ENCODE assay signal across 28 mouse cellular contexts in genomic region chr13:48330619-48331018, GRCm38 (mm10).
A peak's percentile ranks its signal among the peaks of the same experiment; 100 is the strongest.
DNase-seq lines count a peak whose midpoint lies in the region; ATAC-seq and TF ChIP-seq lines count a peak whose summit lies in the region.
"Had no signal": no experiment of that assay in that cellular context is flagged by ENCODE, and none has a peak within 500 bp of the region (broad histone marks: within the 10 kb centered on the region; RNA-seq: fewer than 3 reads in every experiment).

No protein-coding gene starts in this region.

- no peak overlapping the region for H3K9ac ChIP-seq in heart, embryonic 13.5 days
- no peak overlapping the region for H3K9ac ChIP-seq in heart, embryonic 16.5 days (ENCODE audit: low read length)
- H3K9ac ChIP-seq: embryonic facial prominence, embryonic 15.5 days; forebrain, postnatal 0 days; hindbrain, embryonic 14.5 days had no signal

- intact Hi-C loops in heart, postnatal 14 days (cut with DNase I) = no loop called here

- peaks cover 15% of the 10 kb centered on the region for H3K4me1 ChIP-seq in heart, embryonic 13.5 days
- H3K4me1 ChIP-seq in heart, embryonic 16.5 days (ENCODE audit: control insufficient read depth, insufficient read depth, low read length) = peaks cover 9% of the 10 kb centered on the region
- H3K4me1 ChIP-seq: embryonic facial prominence, embryonic 15.5 days had no signal

- no peak for TF ChIP-seq CTCF in brain, embryonic 14.5 days (IDR thresholded peaks at IDR 0.05; ENCODE audit: borderline replicate concordance, extremely low read depth, insufficient read depth, insufficient read length)

- peak overlapping the region; percentile 63 for H3K27ac ChIP-seq in heart, embryonic 13.5 days (replicated peaks)
- peak overlapping the region; percentile 72 for H3K27ac ChIP-seq in heart, embryonic 16.5 days (ENCODE audit: low read length)
- H3K27ac ChIP-seq: embryonic facial prominence, embryonic 15.5 days; hindbrain, embryonic 14.5 days; hindbrain, postnatal 0 days; kidney, postnatal 0 days had no signal

- WGBS in heart, embryonic 13.5 days = 36% methylated on average over 11 of the region's 11 CpGs
- WGBS in heart, embryonic 16.5 days = 28% methylated on average over 11 of the region's 11 CpGs

- H3K27me3 ChIP-seq in heart, embryonic 13.5 days (replicated peaks) = 0 out of 2 replicates have a peak, but pooled peaks cover 4% of the 10 kb centered on the region
- no peaks in the 10 kb centered on the region for H3K27me3 ChIP-seq in heart, embryonic 16.5 days (ENCODE audit: control insufficient read depth, insufficient read depth, low read length)
- H3K27me3 ChIP-seq: CH12.LX; embryonic facial prominence, embryonic 15.5 days had no signal

- ATAC-seq in heart, embryonic 13.5 days (ENCODE audit: extremely low read depth, insufficient number of reproducible peaks, low FRiP score, low TSS enrichment) = no peak
- peak; percentile 18 for ATAC-seq in heart, embryonic 16.5 days (replicated peaks; ENCODE audit: extremely low read depth, insufficient read depth, low FRiP score)
- ATAC-seq: forebrain, embryonic 14.5 days; forebrain, postnatal 0 days; hindbrain, postnatal 0 days; inflammation-experienced regulatory T-cells, adult 6 months; intestine, embryonic 16.5 days had no signal

- peak overlapping the region; percentile 54 for H3K4me2 ChIP-seq in heart, embryonic 13.5 days
- H3K4me2 ChIP-seq in heart, embryonic 16.5 days (ENCODE audit: low read depth, low read length) = peak overlapping the region; percentile 47
- H3K4me2 ChIP-seq: embryonic facial prominence, embryonic 15.5 days; hindbrain, embryonic 14.5 days had no signal

- TF ChIP-seq POLR2A in brain, embryonic 14.5 days (IDR thresholded peaks at IDR 0.05; ENCODE audit: borderline replicate concordance, extremely low read depth, insufficient read depth, insufficient read length, poor library complexity, severe bottlenecking) = no peak

- peak; percentile 46 for DNase-seq in heart, adult 11 months
- DNase-seq in heart, postnatal 14 days = no peak
- no peak for DNase-seq in heart, adult 8-10 months (ENCODE audit: low spot score)
- no peak for DNase-seq in heart, adult 9 months (ENCODE audit: low spot score in 2 of 2)
- DNase-seq in brain, embryonic 14.5 days (ENCODE audit: low read depth) = peak; percentile 31
- DNase-seq: adrenal gland, adult 2 months; adrenal gland, postnatal 14 days; B cell, adult 2 months; cerebellum, adult 11-12 months; cerebellum, adult 8-10 months; cerebellum, postnatal 10 days; cerebellum, postnatal 36 days; embryo, embryonic 11 days; forebrain, postnatal 0 days; gastrocnemius, postnatal 25 days; heart, postnatal 4 days; kidney, adult 2 months had no signal

- H3K36me3 ChIP-seq in heart, embryonic 13.5 days = no peaks in the 10 kb centered on the region
- H3K36me3 ChIP-seq in heart, embryonic 16.5 days (ENCODE audit: control insufficient read depth, insufficient read depth) = no peaks in the 10 kb centered on the region
- H3K36me3 ChIP-seq: embryonic facial prominence, embryonic 15.5 days; G1E had no signal

- 0 out of 2 replicates have a peak overlapping the region, but pooled peaks have one; percentile 8 for H3K4me3 ChIP-seq in heart, embryonic 13.5 days
- H3K4me3 ChIP-seq in heart, embryonic 16.5 days (ENCODE audit: low read length) = 0 out of 2 replicates have a peak overlapping the region, but pooled peaks have one; percentile 3
- H3K4me3 ChIP-seq: embryonic facial prominence, embryonic 15.5 days had no signal

- H3K9me3 ChIP-seq in heart, embryonic 13.5 days = no peaks in the 10 kb centered on the region
- H3K9me3 ChIP-seq in heart, embryonic 16.5 days (replicated peaks; ENCODE audit: control insufficient read depth, low read length) = no peaks in the 10 kb centered on the region
- H3K9me3 ChIP-seq: embryonic facial prominence, embryonic 15.5 days had no signal

Comparison
In these comparisons a context has a peak if more than half of its experiments do, and no peak if none do; other contexts are left out.
1. DNase-seq: peak in heart, adult 11 months (single experiment) and brain, embryonic 14.5 days (single experiment); none in heart, postnatal 14 days (0 of 2), heart, adult 8-10 months (single experiment) and heart, adult 9 months (0 of 2).